Mouse (Mus musculus) T-cell, adult 66 days (primary cell): ENCODE measurements around the gene Gprc5c. TPM values are rescaled to one million over a fixed set of nuclear protein-coding genes. Genes with fewer than 3 reads are reported as not detected.

ENCODE experiments used
- total RNA-seq, 2 experiments: library from RNA; stranded (reverse); gene quantifications; 3 replicates in 1 of 2; 4 replicates in 1 of 2; pipeline ENCODE4 v1.2.4; 2023

Gene Gprc5c
- total RNA-seq: under 1 TPM in 1 of 2 experiments, not detected in 1; 0.26 TPM

DNA sequence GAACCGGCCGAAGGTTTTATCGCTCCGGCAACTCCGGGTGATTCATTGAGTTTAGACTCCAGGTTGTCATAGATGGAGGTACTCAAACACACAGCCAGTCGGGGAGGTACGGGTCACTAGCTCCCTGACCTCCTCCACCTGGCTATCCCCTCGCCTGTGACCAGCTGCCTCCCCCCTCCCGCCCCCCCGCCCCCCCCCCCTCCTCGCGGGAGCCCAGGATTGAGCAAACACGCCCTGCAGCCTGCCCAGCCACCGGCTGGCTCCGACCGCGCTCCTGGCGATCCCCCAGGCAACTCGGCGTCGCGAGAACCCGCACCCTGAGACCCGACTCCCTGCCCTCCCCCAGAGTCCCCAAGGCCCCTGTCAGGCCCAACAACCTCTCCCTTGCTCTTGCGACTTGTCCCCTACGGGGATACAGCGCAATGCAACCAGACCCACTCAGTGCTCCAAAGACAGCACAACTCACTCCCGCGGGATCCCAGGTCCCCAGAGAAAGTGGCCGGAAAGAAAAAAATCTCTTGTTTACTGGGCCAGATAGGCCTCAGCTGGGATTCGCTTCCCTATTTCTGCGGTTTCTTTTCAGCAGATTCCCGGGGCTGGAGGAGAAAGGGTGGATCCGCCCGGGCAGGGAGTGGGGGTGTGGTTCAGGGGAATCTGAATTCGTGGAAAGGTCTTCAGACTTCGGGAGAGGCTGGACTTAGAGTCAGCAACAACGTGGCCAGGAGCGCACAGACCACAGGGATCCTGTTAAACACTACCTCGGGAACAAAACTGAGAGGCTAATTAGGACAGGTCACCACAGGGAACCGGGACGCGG, at the start of gene Gprc5c:
TSS of gene Gprc5c (plus strand) at position 701 of the 817 bp plus-strand sequence.

DNA sequence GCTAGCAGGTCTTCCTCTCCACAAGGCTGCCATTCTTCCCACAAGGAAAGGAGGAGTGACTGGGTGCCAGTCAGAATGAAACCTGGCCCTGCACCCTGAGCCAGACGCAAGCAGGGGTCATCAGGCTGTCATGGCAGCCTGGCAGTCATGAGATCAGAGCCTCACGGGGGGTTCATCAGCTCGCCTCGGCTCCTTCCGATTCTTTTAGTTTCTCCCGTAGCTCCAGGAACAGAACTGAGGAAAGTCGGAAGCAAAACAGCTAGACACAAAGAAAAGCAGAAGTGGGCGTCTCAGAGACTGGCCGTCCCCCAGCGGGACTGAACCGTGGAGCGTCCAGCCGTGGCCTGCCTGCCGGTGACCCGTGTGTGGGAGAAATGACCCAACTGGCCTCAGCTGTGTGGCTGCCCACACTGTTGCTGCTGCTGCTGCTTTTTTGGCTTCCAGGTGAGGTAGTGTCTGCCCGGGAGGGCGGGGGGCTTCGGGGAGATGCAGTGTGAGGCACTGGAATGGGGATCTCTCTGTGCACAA, 39.1 kb downstream of the Gprc5c start, which contains the start of gene Cd300a:
TSS of gene Cd300a (plus strand) at position 51 of the 528 bp plus-strand sequence.

Other genes starting within 250 kb of the Gprc5c start
- gene Rpl38, start 182.6 kb upstream of the Gprc5c start, total RNA-seq: 1,000 to 10,000 TPM; 2,804 to 2,820 TPM
- gene Ttyh2, start 175.7 kb upstream of the Gprc5c start, total RNA-seq: 1 to 10 TPM in 1 of 2 experiments, under 1 TPM in 1; 0.74 to 1.7 TPM
- not detected for gene Dnaic2, start 123.7 kb upstream of the Gprc5c start, total RNA-seq
- gene Kif19a, start 85.8 kb upstream of the Gprc5c start, total RNA-seq: under 1 TPM in 1 of 2 experiments, not detected in 1; 0.29 TPM
- not detected for gene Btbd17, start 55.2 kb upstream of the Gprc5c start, total RNA-seq
- not detected for gene Gpr142, start 52.2 kb upstream of the Gprc5c start, total RNA-seq
- gene Cd300a, start 38.9 kb downstream of the Gprc5c start, total RNA-seq: under 1 TPM; 0.15 to 0.96 TPM
- gene Cd300lb, start 83.2 kb downstream of the Gprc5c start, total RNA-seq: under 1 TPM in 1 of 2 experiments, not detected in 1; 0.21 TPM
- gene Cd300c, start 118.0 kb downstream of the Gprc5c start, total RNA-seq: not detected
- under 1 TPM; 0.36 to 0.67 TPM for gene Cd300ld, start 138.8 kb downstream of the Gprc5c start, total RNA-seq
- gene Cd300c2, start 150.7 kb downstream of the Gprc5c start, total RNA-seq: 1 to 10 TPM in 1 of 2 experiments, under 1 TPM in 1; 0.98 to 2.7 TPM
- not detected for gene Cd300ld2, start 165.0 kb downstream of the Gprc5c start, total RNA-seq
- gene Cd300ld4, start 175.9 kb downstream of the Gprc5c start, total RNA-seq: not detected
- 1 to 10 TPM in 1 of 2 experiments, not detected in 1; 1.0 TPM for gene Cd300ld5, start 186.6 kb downstream of the Gprc5c start, total RNA-seq
- 1 to 10 TPM in 1 of 2 experiments, not detected in 1; 1.0 TPM for gene Cd300ld3, start 197.3 kb downstream of the Gprc5c start, total RNA-seq
- gene Cd300e, start 211.0 kb downstream of the Gprc5c start, total RNA-seq: under 1 TPM in 1 of 2 experiments, not detected in 1; 0.93 TPM
- gene Rab37, start 240.3 kb downstream of the Gprc5c start, total RNA-seq: 10 to 100 TPM; 44.7 to 51.2 TPM